Mouse (Mus musculus) liver, embryonic 15.5 days (tissue): ENCODE data around the gene Zfp423. TPM values are rescaled to one million over a fixed set of nuclear protein-coding genes. Genes with fewer than 3 reads are reported as not detected.

Experiments
- ATAC-seq: fragments of 200-750 bp; cut with Nextera tagmentation; 2 replicates; pipeline ENCODE4 v1.8.0; 2017; ENCODE audit warnings: moderate number of reproducible peaks, mild to moderate bottlenecking, moderate library complexity; ENCODE audit not compliant: insufficient read depth
- H3K27ac ChIP-seq: fragments of 300-500 bp; sonication (generic); replicated peaks from 2 replicates; pipeline ENCODE4 v1.5.1; 2015; ENCODE audit warnings: mild to moderate bottlenecking, inconsistent platforms
- H3K27me3 ChIP-seq: fragments of 300-500 bp; sonication (generic); 2 replicates; pipeline ENCODE4 v1.6.1; 2015; ENCODE audit warnings: mild to moderate bottlenecking, inconsistent platforms
- H3K36me3 ChIP-seq: fragments of 300-500 bp; sonication (generic); replicated peaks from 2 replicates; pipeline ENCODE4 v1.6.1; 2015; ENCODE audit warnings: moderate library complexity, mild to moderate bottlenecking, inconsistent platforms
- H3K4me1 ChIP-seq: fragments of 300-500 bp; sonication (generic); replicated peaks from 2 replicates; pipeline ENCODE4 v1.6.1; 2015; ENCODE audit warnings: inconsistent platforms
- H3K4me2 ChIP-seq: fragments of 300-500 bp; sonication (generic); 2 replicates; pipeline ENCODE4 v1.6.1; 2015; ENCODE audit warnings: moderate library complexity, mild to moderate bottlenecking, inconsistent platforms
- H3K4me3 ChIP-seq: fragments of 300-500 bp; sonication (generic); replicated peaks from 2 replicates; pipeline ENCODE4 v1.5.1; 2015; ENCODE audit warnings: mild to moderate bottlenecking, inconsistent platforms
- H3K9ac ChIP-seq: fragments of 300-500 bp; sonication (generic); 2 replicates; pipeline ENCODE4 v1.6.1; 2015; ENCODE audit warnings: moderate library complexity, mild to moderate bottlenecking, inconsistent platforms
- H3K9me3 ChIP-seq: fragments of 300-500 bp; sonication (generic); replicated peaks from 2 replicates; pipeline ENCODE4 v1.6.1; 2016; ENCODE audit warnings: inconsistent platforms
- WGBS: fragments of 180-500 bp; shearing (Covaris S2); methylation state at CpG from one replicate; pipeline ENCODE4 v1.1.7; 2015; ENCODE audit warnings: mixed read lengths; ENCODE audit not compliant: insufficient replicate concordance; 5-methylcytosine and 5-hydroxymethylcytosine counted together
- polyA plus RNA-seq: library from polyadenylated mRNA; unstranded; fragments of >200 nt; fragmentation: Nextera tagmentation; extraction: Ambion mirVana; gene quantifications from 2 replicates; pipeline ENCODE4 v1.2.1, GENCODE M21; 2015

Zfp423 gene
- polyA plus RNA-seq, 1 experiment from 2014 or later: 0.30 TPM

GRCm38 (mm10) chr8:87895203-87896041 lies 64.0 kb downstream of the Zfp423 start:
- 0 out of 2 replicates have a peak, but pooled peaks cover 5% of the 10 kb centered on the region for H3K4me1 ChIP-seq
- H3K4me2 ChIP-seq: no peak overlapping the region
- no peaks in the 10 kb centered on the region for H3K36me3 ChIP-seq
- H3K9ac ChIP-seq: no peak overlapping the region
- no peak overlapping the region for H3K27ac ChIP-seq
- H3K27me3 ChIP-seq: no peaks in the 10 kb centered on the region
- H3K4me3 ChIP-seq: no peak overlapping the region
- ATAC-seq: no peak
- H3K9me3 ChIP-seq: no peaks in the 10 kb centered on the region
- 66% methylated on average over 13 of the region's 13 CpGs for WGBS

GRCm38 (mm10) chr8:87894287-87894686 lies 65.1 kb downstream of the Zfp423 start:
- Histone ChIP-seq H3K4me3 (no peak overlapping the region), H3K27ac (no peak overlapping the region), H3K4me1 (0 out of 2 replicates have a peak, but pooled peaks cover 5% of the 10 kb centered on the region), H3K36me3 (no peaks in the 10 kb centered on the region), H3K9ac (no peak overlapping the region), H3K9me3 (no peaks in the 10 kb centered on the region), H3K4me2 (no peak overlapping the region), H3K27me3 (no peaks in the 10 kb centered on the region)
- WGBS: 65% methylated on average over 8 of the region's 8 CpGs
- ATAC-seq: no peak

GRCm38 (mm10) chr8:87893547-87893946 lies 65.8 kb downstream of the Zfp423 start:
- no peak for ATAC-seq
- 57% methylated on average over 6 of the region's 6 CpGs for WGBS

GRCm38 (mm10) chr8:87892891-87893290 lies 66.5 kb downstream of the Zfp423 start:
- Histone ChIP-seq H3K4me1 (0 out of 2 replicates have a peak, but pooled peaks cover 5% of the 10 kb centered on the region), H3K9ac (no peak overlapping the region), H3K9me3 (no peaks in the 10 kb centered on the region), H3K36me3 (no peaks in the 10 kb centered on the region), H3K4me3 (no peak overlapping the region), H3K27ac (no peak overlapping the region), H3K4me2 (no peak overlapping the region), H3K27me3 (no peaks in the 10 kb centered on the region)
- no peak for ATAC-seq
- 74% methylated on average over 6 of the region's 6 CpGs for WGBS

More at GRCm38 (mm10) chr8:87893547-87893946, 65.8 kb downstream of the Zfp423 start:
- Histone ChIP-seq H3K27ac (no peak overlapping the region), H3K27me3 (no peaks in the 10 kb centered on the region), H3K4me2 (no peak overlapping the region), H3K9me3 (no peaks in the 10 kb centered on the region), H3K9ac (no peak overlapping the region), H3K36me3 (no peaks in the 10 kb centered on the region), H3K4me3 (no peak overlapping the region), H3K4me1 (0 out of 2 replicates have a peak, but pooled peaks cover 5% of the 10 kb centered on the region)

GRCm38 (mm10) chr8:87891884-87892283 lies 67.5 kb downstream of the Zfp423 start:
- Histone ChIP-seq H3K27ac (no peak overlapping the region), H3K9ac (no peak overlapping the region), H3K4me1 (0 out of 2 replicates have a peak, but pooled peaks cover 5% of the 10 kb centered on the region), H3K4me3 (no peak overlapping the region), H3K27me3 (no peaks in the 10 kb centered on the region), H3K36me3 (no peaks in the 10 kb centered on the region), H3K9me3 (no peaks in the 10 kb centered on the region), H3K4me2 (no peak overlapping the region)
- ATAC-seq: no peak

GRCm38 (mm10) chr8:87887956-87888355 lies 71.4 kb downstream of the Zfp423 start:
- no peaks in the 10 kb centered on the region for H3K9me3 ChIP-seq
- H3K27me3 ChIP-seq: no peaks in the 10 kb centered on the region
- H3K9ac ChIP-seq: no peak overlapping the region
- 67% methylated on average over 12 of the region's 12 CpGs for WGBS
- H3K27ac ChIP-seq: no peak overlapping the region
- ATAC-seq: no peak
- no peaks in the 10 kb centered on the region for H3K36me3 ChIP-seq
- H3K4me2 ChIP-seq: no peak overlapping the region
- no peak overlapping the region for H3K4me3 ChIP-seq
- H3K4me1 ChIP-seq: 0 out of 2 replicates have a peak, but pooled peaks cover 2% of the 10 kb centered on the region

GRCm38 (mm10) chr8:87881088-87881487 lies 78.3 kb downstream of the Zfp423 start:
- Histone ChIP-seq H3K27me3 (no peaks in the 10 kb centered on the region), H3K27ac (no peak overlapping the region), H3K4me2 (no peak overlapping the region), H3K4me1 (no peaks in the 10 kb centered on the region), H3K9ac (no peak overlapping the region), H3K9me3 (no peaks in the 10 kb centered on the region), H3K36me3 (no peaks in the 10 kb centered on the region), H3K4me3 (no peak overlapping the region)
- ATAC-seq: no peak
- WGBS: 48% methylated on average over 2 of the region's 2 CpGs

- no peaks in the 10 kb centered on the region for H3K9me3 ChIP-seq
- no peak overlapping the region for H3K4me3 ChIP-seq
- no peaks in the 10 kb centered on the region for H3K4me1 ChIP-seq
- ATAC-seq: no peak
- no peaks in the 10 kb centered on the region for H3K36me3 ChIP-seq
- WGBS: 44% methylated on average over 6 of the region's 6 CpGs
- H3K27me3 ChIP-seq: no peaks in the 10 kb centered on the region
- no peak overlapping the region for H3K4me2 ChIP-seq
- no peak overlapping the region for H3K9ac ChIP-seq
- no peak overlapping the region for H3K27ac ChIP-seq
These were observed 83.5 kb downstream of the Zfp423 start for GRCm38 (mm10) chr8:87875852-87876251.

- Histone ChIP-seq H3K27me3 (no peaks in the 10 kb centered on the region), H3K27ac (no peak overlapping the region), H3K4me3 (no peak overlapping the region), H3K36me3 (no peaks in the 10 kb centered on the region), H3K9ac (no peak overlapping the region), H3K9me3 (no peaks in the 10 kb centered on the region), H3K4me1 (no peaks in the 10 kb centered on the region), H3K4me2 (no peak overlapping the region)
- ATAC-seq: no peak
- 44% methylated on average over 10 of the region's 10 CpGs for WGBS
These were observed 83.9 kb downstream of the Zfp423 start for GRCm38 (mm10) chr8:87875452-87875851.

- H3K4me3 ChIP-seq: no peak overlapping the region
- 69% methylated on average over 14 of the region's 14 CpGs for WGBS
- no peak overlapping the region for H3K4me2 ChIP-seq
- H3K27me3 ChIP-seq: no peaks in the 10 kb centered on the region
- no peak overlapping the region for H3K9ac ChIP-seq
- no peak overlapping the region for H3K27ac ChIP-seq
- H3K4me1 ChIP-seq: no peaks in the 10 kb centered on the region
- H3K36me3 ChIP-seq: no peaks in the 10 kb centered on the region
- no peaks in the 10 kb centered on the region for H3K9me3 ChIP-seq
- no peak for ATAC-seq
These were observed 86.3 kb downstream of the Zfp423 start for GRCm38 (mm10) chr8:87872987-87873550.

- Histone ChIP-seq H3K9ac (no peak overlapping the region), H3K4me2 (no peak overlapping the region), H3K27me3 (no peaks in the 10 kb centered on the region), H3K27ac (no peak overlapping the region), H3K9me3 (no peaks in the 10 kb centered on the region), H3K4me3 (no peak overlapping the region), H3K36me3 (no peaks in the 10 kb centered on the region), H3K4me1 (no peaks in the 10 kb centered on the region)
- WGBS: 68% methylated on average over 6 of the region's 6 CpGs
- ATAC-seq: no peak
These were observed 87.0 kb downstream of the Zfp423 start for GRCm38 (mm10) chr8:87872356-87872930.
